In the genomic region with DNA sequence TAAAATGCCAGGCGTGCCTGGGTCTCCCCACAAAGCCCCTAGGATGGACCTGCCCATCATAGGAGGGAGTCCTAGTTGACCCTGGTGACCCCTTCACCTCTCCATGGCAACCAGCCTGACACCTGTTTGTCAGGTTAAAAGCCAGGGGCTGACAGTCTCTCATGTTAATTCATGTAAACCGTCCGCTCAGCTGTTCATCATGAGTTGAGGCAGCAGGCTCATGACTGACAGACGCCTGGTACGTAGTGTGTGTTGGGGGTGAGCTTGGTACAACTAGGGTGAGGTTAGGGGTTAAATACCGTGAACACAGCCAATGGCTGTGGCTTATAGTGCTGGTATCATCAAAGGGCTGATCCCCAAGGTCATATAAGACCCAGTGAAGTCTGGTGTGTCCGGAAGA, we compare ENCODE assay signal across 11 mouse cellular contexts. TPM values are rescaled to one million over a fixed set of nuclear protein-coding genes. Genes with fewer than 3 reads are reported as not detected.
A peak's percentile ranks its signal among the peaks of the same experiment; 100 is the strongest.
DNase-seq lines count a peak whose midpoint lies in the region; ATAC-seq and TF ChIP-seq lines count a peak whose summit lies in the region.
"Had no signal": no experiment of that assay in that cellular context is flagged by ENCODE, and none has a peak within 500 bp of the region (broad histone marks: within the 10 kb centered on the region; RNA-seq: fewer than 3 reads in every experiment).

No protein-coding gene starts in this region.

- 40% methylated on average over 7 of the region's 7 CpGs for WGBS in liver, adult 2 months
- 32% methylated on average over 7 of the region's 7 CpGs for WGBS in hindbrain, postnatal 0 days
- WGBS in neural tube, embryonic 13.5 days: 25% methylated on average over 7 of the region's 7 CpGs

- H3K4me2 ChIP-seq in hindbrain, postnatal 0 days (ENCODE audit: low read depth, low read length): no peak overlapping the region
- H3K4me2 ChIP-seq in neural tube, embryonic 13.5 days: no peak overlapping the region
- H3K4me2 ChIP-seq: heart, embryonic 15.5 days had no signal

- 0 out of 2 replicates have a peak, but pooled peaks cover 3% of the 10 kb centered on the region for H3K9me3 ChIP-seq in hindbrain, postnatal 0 days (ENCODE audit: low read length)
- no peaks in the 10 kb centered on the region for H3K9me3 ChIP-seq in neural tube, embryonic 13.5 days
- H3K9me3 ChIP-seq: heart, embryonic 15.5 days had no signal

- no peak for TF ChIP-seq CTCF in liver, adult 2 months (IDR thresholded peaks at IDR 0.05; ENCODE audit: low read depth, low read length)
- TF ChIP-seq CTCF in hindbrain, postnatal 0 days (IDR thresholded peaks at IDR 0.05; ENCODE audit: low read depth): no peak

- no peak overlapping the region for H3K9ac ChIP-seq in liver, adult 2 months (ENCODE audit: low read depth, low read length)
- no peak overlapping the region for H3K9ac ChIP-seq in hindbrain, postnatal 0 days (replicated peaks; ENCODE audit: low read length)
- no peak overlapping the region for H3K9ac ChIP-seq in neural tube, embryonic 13.5 days
- H3K9ac ChIP-seq: heart, embryonic 15.5 days had no signal

- ATAC-seq in hindbrain, postnatal 0 days: peak; percentile 11; the same call in 1 of the 2 replicates
- 0 out of 2 replicates have a peak, but pooled peaks have one; percentile 11 for ATAC-seq in neural tube, embryonic 13.5 days (ENCODE audit: low read depth)
- ATAC-seq: Patski had no signal

- H3K36me3 ChIP-seq in liver, adult 2 months (ENCODE audit: control insufficient read depth, insufficient read depth, low read length): no peaks in the 10 kb centered on the region
- H3K36me3 ChIP-seq in hindbrain, postnatal 0 days (ENCODE audit: insufficient read depth, low read length): no peaks in the 10 kb centered on the region
- H3K36me3 ChIP-seq in neural tube, embryonic 13.5 days: no peaks in the 10 kb centered on the region
- H3K36me3 ChIP-seq: heart, embryonic 15.5 days had no signal

- H3K79me2 ChIP-seq in liver, adult 2 months (ENCODE audit: control insufficient read depth, insufficient read depth, low read length): no peaks in the 10 kb centered on the region

- no peak overlapping the region; the same call in 1 of the 2 replicates for H3K27ac ChIP-seq in liver, adult 2 months (replicated peaks; ENCODE audit: insufficient read depth, low read depth, low read length)
- no peak overlapping the region for H3K27ac ChIP-seq in hindbrain, postnatal 0 days
- no peak overlapping the region for H3K27ac ChIP-seq in neural tube, embryonic 13.5 days (replicated peaks)
- H3K27ac ChIP-seq: heart, embryonic 15.5 days had no signal

- no peak overlapping the region for H3K4me3 ChIP-seq in liver, adult 2 months (ENCODE audit: insufficient read depth, low read depth, low read length)
- no peak overlapping the region for H3K4me3 ChIP-seq in hindbrain, postnatal 0 days (ENCODE audit: low read length)
- H3K4me3 ChIP-seq in neural tube, embryonic 13.5 days: no peak overlapping the region
- H3K4me3 ChIP-seq: heart, embryonic 15.5 days had no signal

- H3K27me3 ChIP-seq in liver, adult 2 months (ENCODE audit: control insufficient read depth, insufficient read depth, low read length): no peaks in the 10 kb centered on the region
- H3K27me3 ChIP-seq in hindbrain, postnatal 0 days (ENCODE audit: insufficient read depth, low read length): peaks cover 21% of the 10 kb centered on the region
- peaks cover 76% of the 10 kb centered on the region for H3K27me3 ChIP-seq in neural tube, embryonic 13.5 days

- TF ChIP-seq POLR2A in liver, adult 2 months (IDR thresholded peaks at IDR 0.05; ENCODE audit: extremely low read depth, insufficient read depth, low read length): no peak

- peaks cover 14% of the 10 kb centered on the region for H3K4me1 ChIP-seq in liver, adult 2 months (ENCODE audit: control insufficient read depth, insufficient read depth, low read length)
- peaks cover 14% of the 10 kb centered on the region for H3K4me1 ChIP-seq in hindbrain, postnatal 0 days (ENCODE audit: insufficient read depth, low read length)
- peaks cover 27% of the 10 kb centered on the region for H3K4me1 ChIP-seq in neural tube, embryonic 13.5 days (replicated peaks)

- DNase-seq in liver, adult 2 months (ENCODE audit: extremely low read depth, low read depth, low spot score): peak; percentile 31
- DNase-seq in liver: no peak
- DNase-seq in embryo, embryonic 9.5 days (ENCODE audit: extremely low spot score): peak; percentile 52
- DNase-seq in hindbrain, postnatal 0 days (ENCODE audit: low spot score): no peak
- DNase-seq in MN1 (ENCODE audit: low spot score): no peak
- DNase-seq in adrenal gland, adult (ENCODE audit: inconsistent age in 2 of 2, low spot score in 1 of 2): no peak
- DNase-seq: lung, adult 18-20 months; thymus, adult 2 months had no signal

RNA-seq across cellular contexts. Expression of a gene that starts 59.7 kb away (rescaled TPM):
- 7.8 and 9.9 TPM in 2 replicates for total RNA-seq in liver, adult 2 months (2014; rRNA removed)
- polyA plus RNA-seq in liver, adult 2 months (2012; rRNA removed): 16.1 and 21.9 TPM in 2 replicates
- 111 and 114 TPM in 2 replicates for total RNA-seq in hindbrain, postnatal 0 days (2014; rRNA removed)
- polyA plus RNA-seq in hindbrain, postnatal 0 days (2015; fragmentation: Nextera tagmentation; extraction: Ambion mirVana): 71.4 and 81.6 TPM in 2 replicates
- polyA plus RNA-seq in neural tube, embryonic 13.5 days (2015; fragmentation: Nextera tagmentation; extraction: Ambion mirVana): 116 and 122 TPM in 2 replicates

Comparison
In these comparisons a context has a peak if more than half of its experiments do, and no peak if none do; other contexts are left out.
1. DNase-seq: peak in liver, adult 2 months (single experiment) and embryo, embryonic 9.5 days (single experiment); none in liver (single experiment), hindbrain, postnatal 0 days (single experiment), MN1 (single experiment) and adrenal gland, adult (0 of 2).